Mouse (Mus musculus) CH12.LX (cell line): ENCODE results near the gene Bap1. TPM values are rescaled to one million over a fixed set of nuclear protein-coding genes. Genes with fewer than 3 reads are reported as not detected.
A peak's percentile ranks its signal among the peaks of the same experiment; 100 is the strongest.

Source experiments
- DNase-seq: peaks from one replicate; pipeline ENCODE4 v3.0.0-alpha.2; 2013; ENCODE audit errors: extremely low read depth
- H3K27ac ChIP-seq: 2 replicates; pipeline ENCODE4 v1.5.1; 2012; ENCODE audit warnings: low read depth, mild to moderate bottlenecking, control low read depth, moderate library complexity; ENCODE audit not compliant: insufficient read depth
- H3K27me3 ChIP-seq: replicated peaks from 2 replicates; pipeline ENCODE3; 2012; ENCODE audit warnings: inconsistent platforms
- H3K36me3 ChIP-seq, 2 experiments: replicated peaks in 1 of 2; 2 replicates each; pipeline versions ENCODE3 to v1.6.1; 2012; ENCODE audit warnings: inconsistent platforms in 1 of 2, low read length in 1 of 2, mild to moderate bottlenecking in 1 of 2, mixed read lengths in 1 of 2, moderate library complexity in 1 of 2; ENCODE audit not compliant: control insufficient read depth in 1 of 2, insufficient read depth in 1 of 2
- H3K4me1 ChIP-seq, 2 experiments: 2 replicates each; pipeline ENCODE4 v1.6.1; 2012; ENCODE audit warnings: inconsistent platforms in 1 of 2, moderate library complexity in 1 of 2; ENCODE audit not compliant: insufficient read depth in 2 of 2, control insufficient read depth in 1 of 2
- H3K4me2 ChIP-seq: 2 replicates; pipeline ENCODE4 v1.6.1; 2012; ENCODE audit warnings: low read depth, mild to moderate bottlenecking, control low read depth; ENCODE audit not compliant: poor library complexity, insufficient read depth, severe bottlenecking
- H3K4me3 ChIP-seq, 3 experiments: fragments of 150-350 bp in 1 of 3; sonication (generic) in 1 of 3; replicated peaks in 1 of 3; 2 replicates each; pipeline versions ENCODE3 to v1.5.1; 2011 to 2012; ENCODE audit warnings: low read depth in 2 of 3, low read length in 2 of 3, mild to moderate bottlenecking in 2 of 3, moderate library complexity in 2 of 3, control low read depth in 1 of 3, improper control_type of control experiment in 1 of 3, inconsistent platforms in 1 of 3, mixed read lengths in 1 of 3; ENCODE audit not compliant: poor library complexity in 1 of 3
- H3K79me2 ChIP-seq: replicated peaks from 2 replicates; pipeline ENCODE4 v1.6.1; 2012; ENCODE audit warnings: mild to moderate bottlenecking, moderate library complexity; ENCODE audit not compliant: control insufficient read depth, poor library complexity, insufficient read depth, severe bottlenecking; ENCODE audit errors: extremely low read depth
- H3K9ac ChIP-seq: 2 replicates; pipeline ENCODE4 v1.6.1; 2012; ENCODE audit warnings: low read depth, mild to moderate bottlenecking, control low read depth, moderate library complexity; ENCODE audit not compliant: insufficient read depth
- H3K9me3 ChIP-seq: replicated peaks from 2 replicates; pipeline ENCODE3; 2012; ENCODE audit warnings: low read length, inconsistent platforms, mixed read lengths
- BHLHE40 ChIP-seq: IDR thresholded peaks from 2 replicates; pipeline ENCODE4 v1.6.1; 2011; ENCODE audit warnings: mild to moderate bottlenecking, low read depth, low read length, improper control_type of control experiment
- CHD2 ChIP-seq: IDR thresholded peaks from 2 replicates; pipeline ENCODE4 v1.6.1; 2011; ENCODE audit warnings: low read length, improper control_type of control experiment
- CTCF ChIP-seq, 2 experiments: IDR thresholded peaks in 1 of 2; conservative IDR thresholded peaks in 1 of 2; 2 replicates each; pipeline ENCODE4 v1.5.1; 2011 to 2012; ENCODE audit warnings: low read depth in 2 of 2, low read length in 2 of 2, improper control_type of control experiment in 1 of 2, inconsistent platforms in 1 of 2, mild to moderate bottlenecking in 1 of 2, moderate library complexity in 1 of 2
- ELF1 ChIP-seq: IDR thresholded peaks from 2 replicates; pipeline ENCODE4 v1.6.1; 2014; ENCODE audit warnings: low read depth, mild to moderate bottlenecking, inconsistent platforms, low read length, improper control_type of control experiment
- EP300 ChIP-seq: IDR thresholded peaks from 2 replicates; pipeline ENCODE4 v1.6.1; 2011; ENCODE audit warnings: low read length, improper control_type of control experiment
- ETS1 ChIP-seq: conservative IDR thresholded peaks from 2 replicates; pipeline ENCODE4 v1.6.1; 2012; ENCODE audit warnings: low read depth, mild to moderate bottlenecking, inconsistent platforms, low read length, improper control_type of control experiment, moderate library complexity
- HCFC1 ChIP-seq: IDR thresholded peaks from 2 replicates; pipeline ENCODE4 v1.6.1; 2012; ENCODE audit warnings: low read depth, mild to moderate bottlenecking, inconsistent platforms, low read length, improper control_type of control experiment
- JUN ChIP-seq: IDR thresholded peaks from 2 replicates; pipeline ENCODE4 v1.6.1; 2011; ENCODE audit warnings: low read depth, mild to moderate bottlenecking, low read length, improper control_type of control experiment, moderate library complexity; ENCODE audit not compliant: insufficient read depth
- KAT2A ChIP-seq: IDR thresholded peaks from 2 replicates; pipeline ENCODE4 v1.6.1; 2012; ENCODE audit warnings: low read length, improper control_type of control experiment, inconsistent platforms; ENCODE audit not compliant: insufficient replicate concordance
- MAX ChIP-seq: IDR thresholded peaks from 2 replicates; pipeline ENCODE4 v1.6.1; 2011; ENCODE audit warnings: low read length, improper control_type of control experiment
- MEF2A ChIP-seq: IDR thresholded peaks from 2 replicates; pipeline ENCODE4 v1.6.1; 2014; ENCODE audit warnings: low read depth, mild to moderate bottlenecking, inconsistent platforms, low read length, improper control_type of control experiment, borderline replicate concordance
- NELFE ChIP-seq: IDR thresholded peaks from 2 replicates; pipeline ENCODE4 v1.6.1; 2011; ENCODE audit warnings: low read depth, low read length, improper control_type of control experiment
- RAD21 ChIP-seq: IDR thresholded peaks from 2 replicates; pipeline ENCODE4 v1.6.1; 2011; ENCODE audit warnings: low read depth, mild to moderate bottlenecking, low read length, improper control_type of control experiment, moderate library complexity
- RCOR1 ChIP-seq: conservative IDR thresholded peaks from 2 replicates; pipeline ENCODE4 v1.6.1; 2012; ENCODE audit warnings: low read depth, mild to moderate bottlenecking, inconsistent platforms, low read length, improper control_type of control experiment
- SIN3A ChIP-seq: IDR thresholded peaks from 2 replicates; pipeline ENCODE4 v1.6.1; 2012; ENCODE audit warnings: low read length, improper control_type of control experiment, inconsistent platforms
- SMC3 ChIP-seq: IDR thresholded peaks from 2 replicates; pipeline ENCODE4 v1.6.1; 2011; ENCODE audit warnings: low read depth, low read length, improper control_type of control experiment
- TBP ChIP-seq: conservative IDR thresholded peaks from 2 replicates; pipeline ENCODE4 v1.6.1; 2011; ENCODE audit warnings: low read depth, low read length, improper control_type of control experiment
- TCF12 ChIP-seq: IDR thresholded peaks from 2 replicates; pipeline ENCODE4 v1.6.1; 2014; ENCODE audit warnings: low read depth, mild to moderate bottlenecking, inconsistent platforms, low read length, improper control_type of control experiment
- ZC3H11A ChIP-seq: IDR thresholded peaks from 2 replicates; pipeline ENCODE4 v1.6.1; 2012; ENCODE audit warnings: low read depth, mild to moderate bottlenecking, inconsistent platforms, low read length, improper control_type of control experiment
- ZKSCAN1 ChIP-seq: IDR thresholded peaks from 2 replicates; pipeline ENCODE4 v1.6.1; 2012; ENCODE audit warnings: low read depth, inconsistent platforms, low read length, improper control_type of control experiment, borderline replicate concordance
- ZMIZ1 ChIP-seq: IDR thresholded peaks from 2 replicates; pipeline ENCODE4 v1.6.1; 2012; ENCODE audit warnings: low read depth, mild to moderate bottlenecking, inconsistent platforms, low read length, improper control_type of control experiment
- ZNF384 ChIP-seq: IDR thresholded peaks from 2 replicates; pipeline ENCODE4 v1.6.1; 2012; ENCODE audit warnings: low read depth, low read length, improper control_type of control experiment, inconsistent platforms
- dilution Hi-C: fragments of 300-500 bp; cut with MboI; formaldehyde crosslinking; loops from 2 replicates; pipeline ENCODE4 v1.14.3; 2020; ENCODE audit warnings: low sequenced_read_pairs; ENCODE audit not compliant: extremely low pct_unique_long_range_greater_than_20kb, extremely low pct_ligation_motif_present
- in situ Hi-C: fragments of 300-500 bp; cut with MboI; formaldehyde crosslinking; loops from 3 replicates; pipeline ENCODE4 v1.14.3; 2019; ENCODE audit warnings: low sequenced_read_pairs, low pct_ligation_motif_present, low pct_unique_long_range_greater_than_20kb, mixed read lengths
- polyA plus RNA-seq: library from polyadenylated mRNA; unstranded; fragments of >175 nt; gene quantifications from 2 replicates; pipeline ENCODE4 v1.2.1, GENCODE M21; 2012; ENCODE audit warnings: low read depth; ENCODE audit not compliant: insufficient read length
- total RNA-seq, 2 experiments: library from RNA; depleted of rRNA; stranded (reverse); fragments of 300-350 nt in 1 of 2; fragments of >200 nt in 1 of 2; gene quantifications; 2 replicates each; pipeline ENCODE4 v1.2.3; 2012 to 2014

The Bap1 gene
- total and polyA plus RNA-seq, 3 experiments, result 56.6 to 87.7 (median 62.0) TPM

DNA sequence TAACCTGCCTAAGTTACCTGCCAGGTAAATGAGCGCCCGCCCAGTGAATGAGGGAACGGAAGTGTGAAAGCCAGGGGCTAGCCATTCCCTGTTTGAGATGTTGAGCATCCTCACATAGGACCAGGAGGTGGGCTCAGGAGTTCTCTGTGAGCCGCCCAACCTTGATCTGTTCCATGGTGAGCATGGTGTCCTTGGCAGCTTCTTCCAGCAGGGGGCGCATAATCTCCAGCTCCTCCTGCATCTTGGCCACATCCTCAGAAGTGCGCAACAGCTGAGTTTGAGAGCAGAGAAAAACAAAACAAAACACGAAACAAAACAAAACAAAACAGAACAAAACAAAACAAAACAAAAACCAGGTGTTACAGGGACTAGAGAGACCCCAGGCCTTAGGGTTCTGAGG, 20.9 kb downstream of the Bap1 start:
- Histone ChIP-seq H3K9ac (no peak overlapping the region), H3K27ac (no peak overlapping the region), H3K4me3 (no peak overlapping the region), H3K4me2 (no peak overlapping the region), H3K9me3 (no peaks in the 10 kb centered on the region), H3K4me1 (peaks cover 0 to 5% of the 10 kb centered on the region in 2 experiments; a peak in 2 of 4 replicates), H3K79me2 (no peaks in the 10 kb centered on the region), H3K27me3 (no peaks in the 10 kb centered on the region), H3K36me3 (no peaks in the 10 kb centered on the region)
- dilution Hi-C loops (no loop called here), in situ Hi-C loops (loop anchor here (5.0 kb wide), 2 partner anchors 45 to 190 kb away; no protein-coding TSS in a partner anchor)
- DNase-seq, result peak; percentile 79
- TF ChIP-seq RAD21 (peak; percentile 82), SMC3 (peak; percentile 95), ZC3H11A (peak; percentile 57), ZKSCAN1 (no peak), ZMIZ1 (no peak), BHLHE40 (no peak), CTCF (conservative IDR thresholded peaks at IDR 0.05 in 1 of 2, IDR thresholded peaks at IDR 0.05 in 1 of 2; ENCODE audit: low read depth in 2 of 2, low read length in 2 of 2) (peak; percentile 86 to 93), ELF1 (0 out of 2 replicates have a peak, but pooled peaks have one; percentile 25), ZNF384 (peak; percentile 61), TCF12 (no peak)

DNA sequence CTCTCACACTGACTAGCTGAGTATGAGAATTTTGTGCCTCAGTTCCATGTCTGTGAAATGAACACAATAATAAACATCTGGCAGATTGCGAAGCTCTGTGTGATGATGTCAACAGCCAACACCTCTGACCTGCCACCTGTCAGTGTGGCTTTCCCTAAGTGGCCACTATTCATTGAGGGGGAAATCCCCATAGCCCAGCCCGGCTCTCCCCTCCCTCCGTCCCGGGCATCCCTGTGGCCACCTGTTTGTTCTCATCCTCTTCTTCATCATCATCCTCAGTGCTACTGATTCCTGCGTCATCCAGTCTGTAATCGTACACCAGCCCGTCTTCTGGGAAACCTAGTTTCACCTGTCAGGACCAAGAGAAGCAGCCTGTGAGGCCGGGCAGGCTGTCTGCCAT, 34.5 kb downstream of the Bap1 start:
- no peaks in the 10 kb centered on the region for H3K36me3 ChIP-seq
- in situ Hi-C loops, result no loop called here

More for the DNA sequence above, 34.5 kb downstream of the Bap1 start:
- peak overlapping the region; percentile 73 for H3K4me2 ChIP-seq
- no peaks in the 10 kb centered on the region for H3K79me2 ChIP-seq
- H3K27ac ChIP-seq, result no peak overlapping the region
- peaks cover 12 to 23% of the 10 kb centered on the region in 2 experiments for H3K4me1 ChIP-seq
- TF ChIP-seq HCFC1 (no peak), RCOR1 (peak; percentile 52; the same call in 1 of the 2 replicates), ZKSCAN1 (no peak), KAT2A (no peak), MEF2A (no peak), ZNF384 (no peak), CHD2 (no peak), NELFE (no peak), TCF12 (peak; percentile 85), ZMIZ1 (no peak), TBP (no peak), ETS1 (peak; percentile 38; the same call in 1 of the 2 replicates), JUN (no peak), MAX (no peak), SIN3A (no peak), EP300 (peak; percentile 67; the same call in 1 of the 2 replicates)
- TF ChIP-seq, all 38 proteins: peak for 4
- Histone ChIP-seq H3K9ac (no peak overlapping the region), H3K27me3 (peaks cover 20% of the 10 kb centered on the region), H3K9me3 (no peaks in the 10 kb centered on the region), H3K4me3 (no peak overlapping the region)
- dilution Hi-C loops, result no loop called here
- peak; percentile 35 for DNase-seq
